Mouse (Mus musculus) kidney, postnatal 0 days (tissue): Measurements from ENCODE around the gene Saa3. TPM values are rescaled to one million over a fixed set of nuclear protein-coding genes. Genes with fewer than 3 reads are reported as not detected.

ENCODE experiments used
- ATAC-seq: fragments of 200-750 bp; cut with Nextera tagmentation; replicated peaks from 2 replicates; pipeline ENCODE4 v1.8.0; 2017; ENCODE audit warnings: low read depth, moderate number of reproducible peaks, moderate TSS enrichment, moderate library complexity; ENCODE audit not compliant: low FRiP score
- DNase-seq: peaks from one replicate; pipeline ENCODE4 v3.0.0-alpha.2; 2016; ENCODE audit warnings: low spot score
- H3K27ac ChIP-seq: fragments of 300-500 bp; sonication (generic); 2 replicates; pipeline ENCODE4 v1.5.1; 2014; ENCODE audit warnings: mild to moderate bottlenecking
- H3K27me3 ChIP-seq: fragments of 300-500 bp; sonication (generic); 2 replicates; pipeline ENCODE4 v1.6.1; 2014; ENCODE audit warnings: low read length, mixed read lengths; ENCODE audit not compliant: insufficient read depth
- H3K36me3 ChIP-seq: fragments of 300-500 bp; sonication (generic); 2 replicates; pipeline ENCODE4 v1.6.1; 2014; ENCODE audit warnings: low read length, mixed read lengths; ENCODE audit not compliant: insufficient read depth
- H3K4me1 ChIP-seq: fragments of 300-500 bp; sonication (generic); replicated peaks from 2 replicates; pipeline ENCODE4 v1.6.1; 2014; ENCODE audit warnings: antibody characterized with exemption, low read length, mixed read lengths; ENCODE audit not compliant: insufficient read depth
- H3K4me2 ChIP-seq: fragments of 300-500 bp; sonication (generic); 2 replicates; pipeline ENCODE4 v1.6.1; 2014; ENCODE audit warnings: mild to moderate bottlenecking, low read length, moderate library complexity, mixed read lengths
- H3K4me3 ChIP-seq: fragments of 300-500 bp; sonication (generic); replicated peaks from 2 replicates; pipeline ENCODE4 v1.5.1; 2014; ENCODE audit warnings: low read depth, low read length
- H3K9ac ChIP-seq: fragments of 300-500 bp; sonication (generic); 2 replicates; pipeline ENCODE4 v1.6.1; 2014; ENCODE audit warnings: low read depth, low read length
- H3K9me3 ChIP-seq: fragments of 300-500 bp; sonication (generic); replicated peaks from 2 replicates; pipeline ENCODE4 v1.6.1; 2016; ENCODE audit warnings: low read length, inconsistent platforms, mixed read lengths
- CTCF ChIP-seq: IDR thresholded peaks from 2 replicates; pipeline ENCODE4 v1.5.1; 2016; ENCODE audit warnings: antibody characterized with exemption, low read depth, mild to moderate bottlenecking, moderate library complexity
- WGBS: fragments of 180-500 bp; shearing (Covaris S2); extraction: QIAGEN DNeasy Blood & Tissue Kit; methylation state at CpG from one replicate; pipeline ENCODE4 v1.1.7; 2014; 5-methylcytosine and 5-hydroxymethylcytosine counted together
- polyA plus RNA-seq: library from polyadenylated mRNA; unstranded; fragments of >200 nt; fragmentation: Nextera tagmentation; extraction: Ambion mirVana; gene quantifications from 2 replicates; pipeline ENCODE4 v1.2.1, GENCODE M21; 2015

Gene Saa3
- polyA plus RNA-seq, 1 experiment from 2014 or later, result 0.49 TPM

DNA sequence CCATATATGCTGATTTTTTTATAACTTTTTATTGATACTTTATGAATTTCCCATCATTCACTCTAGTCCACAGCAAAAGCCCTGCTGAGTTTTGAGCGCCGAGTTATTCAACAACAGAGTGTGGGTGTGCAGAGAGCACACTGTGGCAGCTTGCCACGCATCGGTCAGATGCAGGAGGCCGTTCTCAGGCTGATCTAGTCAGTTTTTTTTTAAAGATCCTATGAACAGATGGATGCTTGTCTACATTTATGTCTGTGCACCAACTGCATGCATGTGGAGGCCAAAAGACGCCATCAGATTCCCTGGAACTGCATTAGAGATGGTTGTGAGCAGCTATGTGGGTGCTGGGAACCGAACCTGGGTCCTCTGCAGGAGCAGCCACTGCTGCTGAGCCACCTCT, 40.4 kb downstream of the Saa3 start:
- Histone ChIP-seq H3K4me2 (no peak overlapping the region), H3K36me3 (no peaks in the 10 kb centered on the region), H3K27ac (no peak overlapping the region), H3K9ac (no peak overlapping the region), H3K9me3 (no peaks in the 10 kb centered on the region), H3K4me3 (no peak overlapping the region), H3K27me3 (no peaks in the 10 kb centered on the region), H3K4me1 (no peaks in the 10 kb centered on the region)
- no peak for TF ChIP-seq CTCF
- ATAC-seq (no peak), DNase-seq (no peak)
- 87% methylated on average over 7 of the region's 7 CpGs for WGBS

DNA sequence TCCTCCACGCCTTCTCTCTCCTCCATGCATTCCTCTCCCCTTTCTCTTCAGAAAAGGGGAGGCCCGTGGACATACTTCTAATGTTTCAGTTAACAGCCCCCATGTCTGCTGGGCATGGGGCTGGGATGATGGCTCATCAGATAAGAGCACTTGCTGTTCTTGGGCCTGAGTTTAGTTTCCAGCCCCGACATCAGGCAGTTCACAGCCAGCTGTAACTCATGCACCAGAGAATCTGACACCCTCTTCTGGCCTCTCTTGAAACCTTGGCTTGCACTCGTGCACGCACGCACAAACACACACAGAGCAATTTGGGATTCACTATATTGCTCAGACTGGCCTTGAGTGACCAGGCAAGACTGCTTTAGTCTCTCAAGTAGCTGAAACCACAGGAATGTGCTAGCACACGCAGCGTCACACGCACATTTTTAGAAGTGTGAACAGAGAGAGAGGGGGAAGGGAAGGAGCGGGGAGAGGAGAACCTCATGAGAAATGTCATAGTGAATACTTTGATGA, 43.3 kb downstream of the Saa3 start, which contains the start of gene Tph1:
Tph1 (minus strand) TSS at position 378 of the 513 bp plus-strand sequence.
- DNase-seq (peak; percentile 59), ATAC-seq (0 out of 2 replicates have a peak, but pooled peaks have one; percentile 40)
- TF ChIP-seq CTCF, result no peak
- WGBS, result 24% methylated on average over 10 of the region's 10 CpGs
- H3K9ac ChIP-seq, result no peak within 1 kb of the TSS
- no peak within 1 kb of the TSS for H3K27ac ChIP-seq
- H3K9me3 ChIP-seq, result no peaks in the 10 kb centered on the region
- 0 out of 2 replicates have a peak, but pooled peaks cover 3% of the 10 kb centered on the region for H3K4me1 ChIP-seq
- no peaks in the 10 kb centered on the region for H3K27me3 ChIP-seq
- no peak within 1 kb of the TSS for H3K4me2 ChIP-seq
- no peak within 1 kb of the TSS for H3K4me3 ChIP-seq
- no peaks in the 10 kb centered on the region for H3K36me3 ChIP-seq

DNA sequence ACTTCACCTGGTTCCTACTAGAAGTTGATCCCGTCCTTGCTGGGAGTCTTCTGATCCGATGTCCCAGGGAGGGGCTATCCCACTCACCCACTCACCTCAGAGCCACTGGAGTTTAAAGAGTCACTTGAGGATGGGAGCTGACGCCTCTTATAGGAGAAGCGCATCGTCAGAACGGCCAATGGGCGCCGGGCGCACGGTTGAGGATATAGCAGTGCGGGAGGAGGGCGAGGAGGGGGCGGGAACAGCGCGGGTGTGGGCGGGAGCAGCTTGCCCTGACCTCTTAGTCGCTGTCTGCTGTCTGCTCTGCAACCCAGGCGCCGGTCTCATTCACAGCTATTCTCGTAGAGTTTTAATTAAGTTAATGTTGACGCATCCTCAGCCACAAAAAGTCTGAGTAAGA, 48.2 kb downstream of the Saa3 start:
- Histone ChIP-seq H3K27me3 (no peaks in the 10 kb centered on the region), H3K36me3 (no peaks in the 10 kb centered on the region), H3K27ac (no peak overlapping the region), H3K4me1 (0 out of 2 replicates have a peak, but pooled peaks cover 3% of the 10 kb centered on the region), H3K9ac (no peak overlapping the region), H3K4me3 (no peak overlapping the region), H3K9me3 (no peaks in the 10 kb centered on the region), H3K4me2 (peak overlapping the region; percentile 32; the same call in 1 of the 2 replicates)
- DNase-seq, result peak; percentile 28
- WGBS, result under 1% methylated on average over 21 of the region's 21 CpGs
- TF ChIP-seq CTCF, result no peak
- no peak for ATAC-seq

DNA sequence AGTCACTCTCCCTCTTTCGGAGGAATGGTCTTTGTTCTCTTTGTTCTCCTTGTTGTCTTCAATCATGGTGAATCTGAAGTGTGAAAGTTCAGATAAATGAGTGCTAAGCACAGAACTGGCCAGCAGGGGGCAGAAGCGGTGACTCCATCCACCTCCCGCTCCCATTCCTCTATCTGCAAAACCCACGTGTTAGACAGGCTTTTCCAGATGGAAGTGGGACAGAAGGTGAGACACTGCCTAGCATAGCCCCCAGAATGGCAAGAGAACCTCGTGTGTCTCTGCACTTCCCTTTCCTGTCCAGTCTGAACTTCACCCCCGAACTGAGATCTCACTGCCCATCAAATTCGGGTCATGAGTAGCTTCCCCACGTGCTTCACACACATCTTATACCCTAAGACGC, 50.3 kb downstream of the Saa3 start:
- Histone ChIP-seq H3K4me2 (no peak overlapping the region), H3K27me3 (no peaks in the 10 kb centered on the region), H3K9me3 (no peaks in the 10 kb centered on the region), H3K4me3 (no peak overlapping the region), H3K36me3 (no peaks in the 10 kb centered on the region), H3K9ac (no peak overlapping the region), H3K27ac (no peak overlapping the region), H3K4me1 (0 out of 2 replicates have a peak, but pooled peaks cover 3% of the 10 kb centered on the region)
- TF ChIP-seq CTCF, result peak; percentile 80
- ATAC-seq (no peak), DNase-seq (peak; percentile 53)
- WGBS, result 23% methylated on average over 9 of the region's 9 CpGs

Other genes starting within 250 kb of the Saa3 start
- 15.5 and 17.2 TPM in 2 replicates for gene Sergef, start 75.9 kb downstream of the Saa3 start, polyA plus RNA-seq
- gene Tph1, start 43.2 kb downstream of the Saa3 start, polyA plus RNA-seq, result 1.3 and 2.2 TPM in 2 replicates
- 20.3 and 23.1 TPM in 2 replicates for gene Saal1, start 5.0 kb downstream of the Saa3 start, polyA plus RNA-seq
- not detected in 2 replicates for gene Saa4, start 16.9 kb upstream of the Saa3 start, polyA plus RNA-seq
- gene Saa1, start 27.3 kb upstream of the Saa3 start, polyA plus RNA-seq, result 2.1 and 3.7 TPM in 2 replicates
- 0.28 and 0.50 TPM in 2 replicates for gene Saa2, start 36.1 kb upstream of the Saa3 start, polyA plus RNA-seq
- 18.0 and 19.0 TPM in 2 replicates for gene Hps5, start 80.4 kb upstream of the Saa3 start, polyA plus RNA-seq
- gene Gtf2h1, start 80.4 kb upstream of the Saa3 start, polyA plus RNA-seq, result 39.1 and 43.6 TPM in 2 replicates
- 890 and 943 TPM in 2 replicates for gene Ldha, start 125.8 kb upstream of the Saa3 start, polyA plus RNA-seq
- gene Ldhc, start 145.5 kb upstream of the Saa3 start, polyA plus RNA-seq, result not detected in 2 replicates
- 169 and 171 TPM in 2 replicates for gene Tsg101, start 204.3 kb upstream of the Saa3 start, polyA plus RNA-seq
- 7.2 and 8.0 TPM in 2 replicates for gene Uevld, start 242.8 kb upstream of the Saa3 start, polyA plus RNA-seq